Mouse (Mus musculus) B cell, adult (primary cell): ENCODE measurements around the gene Zfp39. TPM values are rescaled to one million over a fixed set of nuclear protein-coding genes. Genes with fewer than 3 reads are reported as not detected.

Experiments
- total RNA-seq: library from RNA; stranded (reverse); gene quantifications from 4 replicates; pipeline ENCODE4 v1.2.4, GENCODE M21; 2023; ENCODE audit not compliant: inconsistent age

Zfp39 gene
- 10.5 to 13.6 TPM (median 12.3 TPM) in 4 replicates for total RNA-seq

DNA sequence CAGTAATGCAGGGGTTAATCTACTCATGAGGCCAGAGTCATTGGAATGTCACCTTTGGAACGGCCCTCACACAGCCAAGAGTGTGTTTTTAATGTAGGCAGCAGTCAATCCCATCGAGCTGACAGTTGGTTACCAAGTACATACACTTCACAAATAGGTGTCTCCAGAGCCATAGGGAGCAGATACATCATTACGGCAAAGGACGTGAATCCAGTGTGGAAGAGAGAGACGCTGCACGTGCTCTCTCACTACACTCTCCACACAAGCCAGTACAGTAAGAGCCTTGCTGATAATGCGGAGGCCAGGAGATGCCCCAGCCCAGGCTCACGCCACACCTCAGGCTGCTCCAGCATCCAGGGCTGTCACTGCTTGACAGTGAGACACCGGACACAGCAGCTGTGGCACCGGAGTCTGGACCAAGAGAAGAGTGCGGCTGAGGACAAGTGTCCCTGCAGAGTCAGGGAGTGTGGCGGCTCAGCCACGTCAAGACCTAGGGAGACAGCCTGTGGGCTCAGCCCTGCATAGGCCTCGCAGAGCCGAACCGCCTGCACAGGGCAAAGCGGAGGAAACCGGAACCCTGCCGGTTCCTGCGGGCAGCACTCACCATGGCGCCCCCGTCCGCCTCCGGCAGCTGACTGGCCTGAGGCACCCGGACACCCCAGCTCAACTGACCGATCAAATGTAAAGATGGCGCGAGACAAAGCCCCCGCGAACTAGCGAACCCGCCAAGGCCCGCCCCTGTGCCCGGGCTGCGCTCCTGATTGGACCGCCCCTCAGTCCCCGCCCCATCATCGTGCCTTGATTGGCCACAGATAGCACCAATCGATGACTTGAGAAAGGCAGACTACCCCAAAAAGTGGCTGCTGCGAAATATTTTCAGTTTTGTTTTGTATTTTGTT lies at the start of gene Zfp39:
Gene Zfp39 (minus strand): TSS at position 715 of the 899 bp plus-strand sequence.

GRCm38 (mm10) chr11:58948542-58949479 lies 44.8 kb upstream of the Zfp39 start, which contains the start of gene Hist3h2ba:
Hist3h2ba (plus strand) TSS chr11:58948920.

DNA sequence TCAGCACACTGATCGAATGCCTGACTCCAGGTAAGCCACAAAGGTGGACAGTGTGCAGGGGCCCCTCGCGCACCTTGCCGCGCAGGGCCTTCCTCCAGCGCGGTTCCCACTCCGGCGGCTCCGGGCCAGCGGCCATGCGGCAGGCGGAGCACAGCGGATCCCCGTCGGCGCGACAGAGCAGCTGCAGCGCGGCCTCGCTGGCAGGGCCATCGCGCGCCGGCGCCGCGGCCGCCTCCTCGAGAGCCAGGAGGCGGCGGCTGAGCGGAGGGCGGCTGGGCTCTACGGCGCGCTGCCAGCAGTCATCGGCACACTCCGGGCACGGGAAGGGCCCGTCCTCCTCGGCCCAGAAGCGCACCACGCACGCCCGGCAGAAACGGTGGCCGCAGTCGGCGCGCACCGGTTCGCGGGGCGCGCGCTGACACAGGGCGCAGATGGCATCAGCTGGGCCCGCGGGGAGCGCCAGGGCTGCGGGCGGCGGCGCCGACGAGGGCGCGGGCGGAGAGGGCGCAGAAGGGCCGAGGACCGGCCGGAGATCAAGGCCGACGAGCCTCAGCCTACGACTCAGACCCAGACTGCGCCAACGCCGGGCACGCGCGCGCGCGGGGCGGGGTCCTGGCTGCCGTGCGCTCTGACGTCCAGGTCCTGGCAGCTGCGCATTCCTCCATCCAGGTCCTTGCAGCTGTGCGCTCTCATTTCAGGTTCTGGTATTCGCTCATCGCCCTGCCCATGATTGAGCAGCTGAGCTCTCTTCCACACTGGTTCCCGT lies 34.5 kb upstream of the Zfp39 start, which contains the start of gene Rnf187:
Gene Rnf187 (minus strand): TSS at position 595 of the 766 bp plus-strand sequence.

DNA sequence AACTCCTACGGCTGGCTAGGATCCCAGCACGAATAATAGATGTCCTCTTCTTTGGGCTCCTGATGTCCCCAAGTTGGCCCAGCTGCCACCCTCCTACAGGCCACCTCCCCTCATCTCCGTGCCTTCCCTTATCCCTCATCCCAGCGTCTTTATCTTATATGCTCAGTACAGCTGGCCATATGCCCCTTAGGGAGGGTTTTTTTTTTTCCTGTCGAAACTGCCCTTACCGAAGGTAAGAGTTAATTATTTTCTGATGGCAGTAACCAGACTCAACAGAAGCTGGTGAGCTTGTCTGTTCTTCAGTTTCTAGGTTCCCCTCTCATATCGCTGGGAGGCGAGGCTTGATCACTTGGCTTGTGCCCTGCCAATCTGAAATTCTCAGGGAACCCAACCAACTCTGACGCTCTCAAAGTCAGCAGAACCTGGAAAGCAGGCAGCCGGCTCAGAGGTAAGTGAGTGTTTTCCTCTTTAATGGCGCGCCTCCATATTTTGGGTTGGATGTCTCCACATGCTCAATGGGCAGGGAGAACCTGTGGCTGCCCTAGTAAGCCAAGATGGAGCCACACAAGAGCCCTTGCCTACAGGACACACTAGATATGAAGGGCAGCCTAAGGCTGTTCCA lies 13.8 kb upstream of the Zfp39 start, which contains the start of gene Btnl10:
Gene Btnl10 (plus strand): TSS at position 164 of the 622 bp plus-strand sequence.

DNA sequence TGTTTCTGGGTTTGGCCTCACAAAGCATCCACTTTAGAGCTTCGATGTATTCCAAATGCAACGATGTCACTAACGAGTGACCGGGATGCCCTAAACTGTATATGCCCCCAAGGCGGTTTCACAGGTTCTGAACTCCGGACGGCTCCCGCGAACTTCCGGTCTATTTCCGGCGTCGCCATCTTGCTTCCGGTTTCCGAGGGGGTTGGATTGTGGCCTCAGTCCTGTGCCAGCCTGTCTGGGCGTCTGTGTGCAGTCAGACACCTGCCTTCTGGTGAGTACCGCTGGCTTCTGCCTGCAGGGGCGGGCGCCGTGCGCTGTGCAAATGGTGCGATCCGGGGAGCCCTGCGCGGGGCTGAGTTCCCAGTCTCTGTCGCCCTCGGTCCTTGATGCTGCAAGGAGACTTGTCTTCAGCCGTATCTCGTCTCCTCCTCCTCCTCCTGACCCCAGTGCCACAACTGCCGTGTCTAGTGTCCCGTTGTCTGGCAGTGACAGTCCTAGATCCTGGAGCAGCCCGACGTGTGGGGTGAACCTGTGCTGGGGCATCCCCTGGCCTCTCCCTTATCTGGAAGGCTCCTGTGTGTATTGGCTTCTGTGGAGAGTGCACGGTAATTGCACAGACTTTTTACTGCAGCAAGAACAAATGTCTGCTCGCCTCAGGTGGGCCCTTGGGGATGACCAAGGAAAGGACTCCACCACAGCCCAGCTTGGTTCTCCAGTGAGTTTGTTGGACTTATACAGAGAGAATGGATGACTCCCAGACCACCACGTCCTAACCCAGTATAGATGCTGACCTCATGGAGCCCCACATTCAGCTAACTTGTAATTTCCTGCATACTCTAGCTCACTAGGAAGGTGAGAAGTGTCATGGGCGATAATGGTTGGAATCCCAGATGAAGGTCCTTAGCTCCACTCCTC lies 36.7 kb downstream of the Zfp39 start, which contains the start of gene 2810021J22Rik:
Gene 2810021J22Rik (plus strand): TSS at position 178 of the 915 bp plus-strand sequence.

GRCm38 (mm10) chr11:58846919-58847461 lies 57.0 kb downstream of the Zfp39 start, which contains the start of gene Gm12258:
Gm12258 (plus strand) TSS chr11:58847158.

DNA sequence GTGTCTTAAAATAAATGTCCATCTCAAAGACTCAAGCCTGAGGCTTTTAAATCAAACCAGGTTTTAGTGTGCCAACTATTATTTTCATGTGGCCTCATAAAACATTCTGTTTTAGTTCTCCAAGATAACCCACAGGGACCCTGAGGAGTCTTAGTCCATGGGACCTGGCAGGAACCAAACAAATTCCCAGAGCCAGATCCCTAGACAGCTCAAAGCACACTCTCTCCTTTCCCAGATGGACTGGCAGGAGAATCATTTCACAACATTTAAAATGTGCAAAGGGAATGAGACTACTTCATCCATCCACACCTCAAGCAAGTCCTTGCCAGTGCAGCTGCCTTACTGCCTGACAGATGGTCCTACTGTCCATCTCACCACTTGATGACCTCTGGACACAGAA lies 65.1 kb downstream of the Zfp39 start, which contains the start of gene Olfr311:
Gene Olfr311 (plus strand): TSS at position 301 of the 400 bp plus-strand sequence.

Other genes with a start within 250 kb of the Zfp39 start
- not detected in 4 replicates for gene Olfr322, start 245.4 kb downstream of the Zfp39 start, total RNA-seq
- gene Olfr320, start 223.1 kb downstream of the Zfp39 start, total RNA-seq, result not detected in 4 replicates
- gene Olfr319, start 205.1 kb downstream of the Zfp39 start, total RNA-seq, result not detected in 4 replicates
- 0.58 to 0.96 TPM (median 0.68 TPM) in 4 replicates for gene Olfr318, start 180.2 kb downstream of the Zfp39 start, total RNA-seq
- gene Olfr317, start 165.0 kb downstream of the Zfp39 start, total RNA-seq, result not detected in 4 replicates
- not detected in 4 replicates for gene Olfr316, start 151.5 kb downstream of the Zfp39 start, total RNA-seq
- gene Olfr315, start 131.0 kb downstream of the Zfp39 start, total RNA-seq, result not detected in 4 replicates
- gene Olfr314, start 121.3 kb downstream of the Zfp39 start, total RNA-seq, result not detected in 4 replicates
- not detected in 4 replicates for gene Fam183b, start 102.3 kb downstream of the Zfp39 start, total RNA-seq
- gene Olfr313, start 89.2 kb downstream of the Zfp39 start, total RNA-seq, result not detected in 4 replicates
- gene Olfr312, start 75.0 kb downstream of the Zfp39 start, total RNA-seq, result not detected in 4 replicates
- gene Olfr311, start 65.0 kb downstream of the Zfp39 start, total RNA-seq, result not detected in 4 replicates
- 5.2 to 6.3 TPM (median 5.6 TPM) in 4 replicates for gene Gm12258, start 57.1 kb downstream of the Zfp39 start, total RNA-seq
- 9.2 to 14.4 TPM (median 12.3 TPM) in 4 replicates for gene 2810021J22Rik, start 37.0 kb downstream of the Zfp39 start, total RNA-seq
- not detected in 4 replicates for gene Btnl10, start 13.7 kb upstream of the Zfp39 start, total RNA-seq
- gene Rnf187, start 34.7 kb upstream of the Zfp39 start, total RNA-seq, result 125 to 135 TPM (median 129 TPM) in 4 replicates
- 15.9 to 25.1 TPM (median 21.4 TPM) in 4 replicates for gene Hist3h2ba, start 44.7 kb upstream of the Zfp39 start, total RNA-seq
- gene Hist3h2a, start 50.5 kb upstream of the Zfp39 start, total RNA-seq, result 63.1 to 74.2 TPM (median 70.1 TPM) in 4 replicates
- gene Trim17, start 50.5 kb upstream of the Zfp39 start, total RNA-seq, result 0.19 to 0.42 TPM (median 0.38 TPM) in 3 of 4 replicates, not detected in the other
- gene Trim11, start 73.9 kb upstream of the Zfp39 start, total RNA-seq, result 117 to 129 TPM (median 123 TPM) in 4 replicates
- 0.15 to 0.51 TPM (median 0.42 TPM) in 4 replicates for gene Obscn, start 232.2 kb upstream of the Zfp39 start, total RNA-seq